Mouse (Mus musculus): ENCODE measurements around the gene Krt80. TPM values are rescaled to one million over a fixed set of nuclear protein-coding genes. Genes with fewer than 3 reads are reported as not detected.
A peak's percentile ranks its signal among the peaks of the same experiment; 100 is the strongest.

The Krt80 gene
- polyA plus RNA-seq, 1 experiment from 2014 or later, result 2.0 TPM

DNA sequence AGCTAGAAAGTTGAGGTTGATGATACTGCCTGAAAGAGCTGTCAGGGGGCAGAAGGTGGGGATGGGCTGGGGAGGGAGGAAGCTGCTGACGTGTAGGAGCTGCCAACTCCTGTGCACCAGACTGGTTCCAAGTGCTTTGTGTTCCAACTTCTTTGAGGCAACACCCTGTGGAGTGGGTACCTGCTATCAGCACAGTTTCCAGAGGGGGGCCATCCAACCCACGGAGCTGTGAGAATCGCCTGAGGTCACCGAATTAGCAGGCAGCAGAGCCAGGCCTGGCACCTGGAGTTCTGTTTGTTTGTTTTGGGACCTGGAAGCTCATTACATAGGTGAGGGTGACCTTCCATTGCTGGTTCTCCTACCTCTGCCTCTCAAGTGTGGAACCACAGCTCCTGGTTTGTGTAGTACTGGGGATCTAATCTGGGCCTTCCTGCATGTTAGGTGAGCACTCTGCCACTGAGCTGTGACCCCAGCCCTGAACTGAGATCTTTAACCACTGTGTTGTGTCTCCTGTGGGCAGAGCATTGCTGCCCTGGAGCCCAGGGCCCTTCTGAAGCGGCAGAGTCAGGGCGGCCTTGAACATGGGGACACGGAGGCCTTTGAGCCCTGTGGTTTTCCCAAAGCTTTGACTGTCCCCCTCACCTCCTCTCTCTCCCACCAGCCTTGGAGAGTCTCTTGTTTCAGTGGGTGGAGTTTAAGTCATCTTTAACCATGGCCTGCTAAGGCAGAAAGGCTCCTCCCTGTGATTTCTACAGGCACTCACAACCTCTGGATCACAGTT lies 4.9 kb downstream of the Krt80 start:
- ATAC-seq (ENCODE audit: borderline replicate concordance, extremely low read depth, low FRiP score, low TSS enrichment), result no peak
- 54% methylated on average over 7 of the region's 7 CpGs for WGBS
- Histone ChIP-seq H3K9me3 (no peaks in the 10 kb centered on the region), H3K9ac (no peak overlapping the region), H3K36me3 (no peaks in the 10 kb centered on the region), H3K4me1 (peaks cover 52% of the 10 kb centered on the region), H3K27me3 (no peaks in the 10 kb centered on the region), H3K4me2 (no peak overlapping the region), H3K27ac (0 out of 2 replicates have a peak overlapping the region, but pooled peaks have one; percentile 7), H3K4me3 (no peak overlapping the region)

DNA sequence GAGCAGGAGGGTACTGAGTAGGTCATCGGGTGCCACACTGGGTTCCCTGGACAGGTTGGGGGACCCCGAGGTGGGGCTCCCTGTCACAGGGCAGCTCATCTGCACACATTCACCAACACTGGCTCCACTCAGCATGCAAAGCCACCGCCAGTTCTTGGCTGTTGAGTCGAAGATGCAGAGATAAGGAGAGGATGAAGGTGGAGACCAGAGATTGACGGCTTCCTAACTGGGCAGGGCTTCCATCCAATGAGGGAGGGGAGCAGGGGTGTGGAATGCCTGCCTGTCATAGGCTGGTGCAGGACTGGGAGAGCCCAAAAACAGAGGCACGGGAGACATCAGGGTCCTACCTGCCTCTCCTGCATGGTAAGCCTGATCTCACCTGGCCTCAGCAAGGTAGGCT lies 5.5 kb downstream of the Krt80 start:
- 41% methylated on average over 6 of the region's 6 CpGs for WGBS
- H3K4me1 ChIP-seq, result peaks cover 45% of the 10 kb centered on the region
- H3K9ac ChIP-seq, result no peak overlapping the region
- no peaks in the 10 kb centered on the region for H3K27me3 ChIP-seq
- no peak overlapping the region for H3K4me2 ChIP-seq
- no peaks in the 10 kb centered on the region for H3K36me3 ChIP-seq
- H3K4me3 ChIP-seq, result no peak overlapping the region
- ATAC-seq (ENCODE audit: borderline replicate concordance, extremely low read depth, low FRiP score, low TSS enrichment), result no peak
- no peak overlapping the region for H3K27ac ChIP-seq
- H3K9me3 ChIP-seq, result no peaks in the 10 kb centered on the region

DNA sequence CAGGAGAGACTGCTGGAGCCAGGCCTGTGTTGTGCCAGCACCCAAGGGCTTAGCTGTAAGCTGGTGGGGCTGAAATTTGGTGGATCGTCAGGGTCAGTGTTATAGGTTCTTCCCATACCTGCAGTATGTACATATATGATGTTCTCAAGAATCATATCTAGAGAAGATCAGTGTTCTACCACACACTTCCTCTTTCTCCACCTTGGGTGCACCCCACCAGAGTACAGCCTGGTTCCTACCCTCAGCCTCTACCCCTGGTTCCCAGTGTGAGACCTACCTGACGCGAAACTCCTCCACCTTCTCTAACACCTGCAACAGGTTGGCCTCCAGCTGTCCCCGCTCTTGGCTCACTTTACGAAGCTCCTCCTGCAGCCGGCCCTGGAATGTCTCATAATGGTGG lies 6.0 kb downstream of the Krt80 start:
- no peak overlapping the region for H3K4me2 ChIP-seq
- H3K27ac ChIP-seq, result no peak overlapping the region
- no peaks in the 10 kb centered on the region for H3K9me3 ChIP-seq
- H3K4me3 ChIP-seq, result no peak overlapping the region
- H3K4me1 ChIP-seq, result peaks cover 41% of the 10 kb centered on the region
- no peaks in the 10 kb centered on the region for H3K27me3 ChIP-seq
- WGBS, result 75% methylated on average over 6 of the region's 6 CpGs
- no peak for ATAC-seq (ENCODE audit: borderline replicate concordance, extremely low read depth, low FRiP score, low TSS enrichment)
- no peaks in the 10 kb centered on the region for H3K36me3 ChIP-seq
- H3K9ac ChIP-seq, result no peak overlapping the region

DNA sequence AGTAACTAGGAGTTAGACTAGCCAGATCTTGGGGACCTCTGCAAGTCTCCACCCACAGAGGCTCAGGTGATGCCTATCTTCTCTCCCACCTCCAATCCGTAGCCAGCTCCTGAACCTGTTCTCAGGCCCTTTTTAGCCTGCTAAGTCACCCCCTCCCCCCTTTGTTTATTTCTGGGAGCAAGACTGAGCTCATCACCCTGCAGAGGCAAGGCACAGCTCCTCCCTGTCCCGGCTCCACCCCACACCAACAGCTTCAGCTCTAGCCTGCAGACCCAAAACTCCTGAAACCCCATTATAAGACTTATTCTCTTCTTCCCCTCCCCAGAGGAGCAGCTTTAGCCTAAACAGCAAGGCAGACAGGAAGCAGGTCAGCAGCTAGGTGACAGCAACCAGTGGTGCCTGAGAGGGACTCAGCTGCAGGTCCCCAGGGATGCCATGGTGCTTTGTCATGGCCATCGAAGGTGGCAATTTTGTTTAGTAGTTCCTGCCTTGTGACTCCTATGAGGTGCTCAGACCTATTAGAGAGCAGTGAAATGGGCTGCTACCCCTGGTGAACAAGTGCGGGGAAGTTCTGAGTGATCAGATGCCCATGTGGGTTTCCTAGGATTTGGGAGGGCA lies 7.5 kb downstream of the Krt80 start:
- Histone ChIP-seq H3K4me2 (no peak overlapping the region), H3K4me1 (peaks cover 31% of the 10 kb centered on the region), H3K9ac (no peak overlapping the region), H3K9me3 (no peaks in the 10 kb centered on the region), H3K27me3 (no peaks in the 10 kb centered on the region), H3K27ac (no peak overlapping the region), H3K4me3 (no peak overlapping the region), H3K36me3 (no peaks in the 10 kb centered on the region)
- WGBS, result 50% methylated on average over 4 of the region's 4 CpGs
- no peak for ATAC-seq (ENCODE audit: borderline replicate concordance, extremely low read depth, low FRiP score, low TSS enrichment)

DNA sequence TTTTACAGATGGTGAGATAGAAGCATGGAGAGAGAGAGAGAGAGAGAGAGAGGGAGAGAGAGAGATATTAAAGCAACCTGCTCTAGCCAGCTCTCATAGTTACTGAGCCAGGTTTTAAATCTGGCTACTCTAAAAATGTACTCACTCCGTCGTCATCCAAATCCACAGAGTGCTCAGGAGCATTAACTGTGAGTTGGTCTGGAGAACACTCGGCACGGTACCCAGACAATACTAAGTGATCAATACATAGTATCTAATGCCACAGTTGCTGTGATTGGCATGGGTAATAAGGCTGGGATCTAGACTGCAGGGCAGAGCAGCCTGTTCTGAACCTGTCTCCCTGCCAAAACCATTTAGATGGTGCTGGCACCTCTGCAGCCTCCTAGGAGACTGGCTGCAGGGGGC lies 14.6 kb downstream of the Krt80 start:
- Histone ChIP-seq H3K4me2 (no peak overlapping the region), H3K4me1 (no peaks in the 10 kb centered on the region), H3K9me3 (no peaks in the 10 kb centered on the region), H3K27me3 (no peaks in the 10 kb centered on the region), H3K4me3 (no peak overlapping the region), H3K27ac (no peak overlapping the region), H3K9ac (no peak overlapping the region), H3K36me3 (no peaks in the 10 kb centered on the region)
- 75% methylated on average over 4 of the region's 4 CpGs for WGBS
- ATAC-seq (ENCODE audit: borderline replicate concordance, extremely low read depth, low FRiP score, low TSS enrichment), result no peak

DNA sequence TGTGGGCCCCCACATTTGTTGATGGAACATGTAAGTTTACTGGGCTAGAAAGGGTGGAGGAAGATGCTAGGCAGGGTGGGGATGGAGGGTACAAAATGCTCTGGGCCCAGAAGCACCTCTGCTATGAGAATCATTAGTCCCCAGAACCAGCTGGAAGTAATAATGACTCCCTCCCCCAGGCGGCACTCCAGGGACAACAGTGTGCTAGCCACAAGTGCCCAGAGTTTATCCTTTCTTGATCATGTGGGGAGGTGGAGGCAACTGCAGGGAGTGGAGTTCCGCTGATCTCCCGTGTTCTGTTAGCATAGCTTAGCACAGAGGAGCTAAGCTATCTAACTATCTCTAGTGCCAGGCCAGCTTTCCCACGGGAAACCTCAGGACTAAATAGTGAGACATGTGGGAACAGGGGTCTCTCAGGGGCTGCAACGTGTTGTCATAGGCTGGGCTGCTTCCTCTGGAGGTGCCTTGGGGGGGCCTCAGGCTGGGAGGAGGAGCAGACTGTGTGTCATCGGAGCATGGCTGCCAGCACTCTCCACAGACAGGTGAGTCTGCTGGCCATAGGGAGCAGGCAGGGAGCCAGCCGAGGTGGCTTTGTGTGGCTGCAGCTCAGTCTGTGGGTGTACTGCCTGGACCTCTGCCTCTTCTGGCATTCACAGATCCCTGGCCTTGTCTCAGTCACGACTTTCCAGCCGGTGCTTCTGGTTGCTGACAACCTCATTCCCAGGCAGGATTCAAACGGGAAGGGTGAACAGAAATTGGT lies 17.1 kb downstream of the Krt80 start:
- no peaks in the 10 kb centered on the region for H3K4me1 ChIP-seq
- no peak for ATAC-seq (ENCODE audit: borderline replicate concordance, extremely low read depth, low FRiP score, low TSS enrichment)
- H3K4me3 ChIP-seq, result no peak overlapping the region
- H3K9ac ChIP-seq, result no peak overlapping the region
- H3K4me2 ChIP-seq, result no peak overlapping the region
- 46% methylated on average over 10 of the region's 10 CpGs for WGBS
- H3K27ac ChIP-seq, result no peak overlapping the region
- H3K27me3 ChIP-seq, result no peaks in the 10 kb centered on the region
- H3K36me3 ChIP-seq, result no peaks in the 10 kb centered on the region
- no peaks in the 10 kb centered on the region for H3K9me3 ChIP-seq

DNA sequence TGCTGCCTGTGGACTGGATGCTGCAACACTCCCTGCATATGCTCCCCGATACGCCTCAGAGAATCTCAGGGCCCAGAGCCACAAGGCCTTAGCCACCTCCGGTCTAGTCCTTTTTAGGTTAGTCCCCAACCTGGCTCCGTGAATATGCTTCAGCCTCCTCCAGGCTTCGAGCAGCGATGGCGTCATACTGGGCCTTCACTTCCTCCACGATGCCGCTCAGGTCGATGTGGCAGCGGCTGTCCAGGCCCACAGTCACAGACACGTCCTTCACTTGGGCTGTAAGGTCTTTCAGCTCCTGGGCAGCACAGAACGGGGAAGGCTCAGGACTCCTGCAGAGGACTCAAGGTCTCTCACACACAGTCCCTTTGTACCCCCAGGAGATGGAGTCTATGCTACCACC lies 17.9 kb downstream of the Krt80 start:
- ATAC-seq (ENCODE audit: borderline replicate concordance, extremely low read depth, low FRiP score, low TSS enrichment), result no peak
- no peaks in the 10 kb centered on the region for H3K36me3 ChIP-seq
- H3K4me3 ChIP-seq, result no peak overlapping the region
- no peaks in the 10 kb centered on the region for H3K4me1 ChIP-seq
- H3K9me3 ChIP-seq, result no peaks in the 10 kb centered on the region
- no peak overlapping the region for H3K27ac ChIP-seq
- H3K4me2 ChIP-seq, result no peak overlapping the region
- 69% methylated on average over 13 of the region's 13 CpGs for WGBS
- no peak overlapping the region for H3K9ac ChIP-seq
- H3K27me3 ChIP-seq, result no peaks in the 10 kb centered on the region

DNA sequence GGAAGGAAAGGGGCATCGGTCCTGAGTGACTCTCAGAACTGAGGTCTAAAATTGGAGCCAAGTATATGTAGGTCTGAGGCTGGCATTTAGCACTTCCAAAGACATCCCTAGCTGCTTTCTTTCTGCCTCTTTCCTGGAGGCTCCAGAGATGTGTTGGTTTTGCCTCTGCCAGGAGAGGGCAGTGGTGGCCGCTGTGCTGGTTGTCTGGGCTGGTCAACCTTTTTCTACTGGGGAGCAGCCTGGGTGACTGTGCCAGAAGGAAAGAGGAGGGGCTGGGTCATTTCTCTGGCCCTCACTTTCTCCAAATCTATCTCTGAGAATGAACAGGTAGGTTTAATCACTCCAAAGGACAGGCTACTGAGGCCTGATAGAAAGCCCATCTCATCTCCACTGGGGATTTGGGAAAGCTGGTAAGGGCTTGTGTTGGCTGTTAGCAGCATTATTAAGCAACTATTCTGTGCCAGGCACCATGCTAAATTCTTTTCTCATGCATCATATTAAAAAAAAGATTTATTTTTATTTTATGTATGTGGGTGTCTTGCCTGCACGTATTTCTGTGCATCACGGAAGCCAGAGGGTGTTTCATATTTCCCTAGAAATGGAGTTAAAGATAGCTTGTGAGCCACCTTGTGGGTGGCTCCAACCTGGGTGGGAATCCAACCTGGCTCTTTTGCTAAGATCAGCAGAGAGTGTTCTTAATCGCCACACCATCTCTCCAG lies 28.0 kb downstream of the Krt80 start:
- H3K27ac ChIP-seq, result no peak overlapping the region
- H3K9ac ChIP-seq, result no peak overlapping the region
- no peaks in the 10 kb centered on the region for H3K27me3 ChIP-seq
- no peaks in the 10 kb centered on the region for H3K9me3 ChIP-seq
- ATAC-seq (ENCODE audit: borderline replicate concordance, extremely low read depth, low FRiP score, low TSS enrichment), result no peak
- no peaks in the 10 kb centered on the region for H3K4me1 ChIP-seq
- no peak overlapping the region for H3K4me2 ChIP-seq
- H3K36me3 ChIP-seq, result no peaks in the 10 kb centered on the region
- no peak overlapping the region for H3K4me3 ChIP-seq
- 65% methylated on average over 5 of the region's 5 CpGs for WGBS

DNA sequence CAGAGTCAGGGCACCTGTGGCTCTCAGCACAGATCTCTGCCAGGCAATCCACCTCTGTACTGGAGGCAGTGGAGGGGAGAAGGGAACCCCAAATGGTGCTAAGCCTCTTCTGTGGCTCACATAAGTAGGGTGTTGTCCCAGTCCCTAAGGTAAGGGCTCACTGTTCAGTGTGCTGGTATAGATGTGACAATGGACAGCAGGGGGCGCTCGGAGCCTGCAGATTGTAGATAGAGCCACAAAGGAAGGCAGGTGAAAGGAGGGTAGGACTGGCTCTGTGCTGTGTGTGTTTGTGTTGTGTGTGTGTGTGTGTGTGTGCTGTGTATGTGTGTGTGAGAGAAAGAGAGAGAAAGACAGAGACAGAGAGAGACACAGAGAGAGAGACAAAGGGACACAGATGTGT lies 30.4 kb downstream of the Krt80 start:
- Histone ChIP-seq H3K27me3 (no peaks in the 10 kb centered on the region), H3K4me1 (peaks cover 9% of the 10 kb centered on the region), H3K4me3 (no peak overlapping the region), H3K4me2 (no peak overlapping the region), H3K36me3 (no peaks in the 10 kb centered on the region), H3K9ac (no peak overlapping the region), H3K9me3 (no peaks in the 10 kb centered on the region), H3K27ac (no peak overlapping the region)
- ATAC-seq (ENCODE audit: borderline replicate concordance, extremely low read depth, low FRiP score, low TSS enrichment), result peak; percentile 78
- WGBS, result 0% methylated on average over 2 of the region's 2 CpGs

DNA sequence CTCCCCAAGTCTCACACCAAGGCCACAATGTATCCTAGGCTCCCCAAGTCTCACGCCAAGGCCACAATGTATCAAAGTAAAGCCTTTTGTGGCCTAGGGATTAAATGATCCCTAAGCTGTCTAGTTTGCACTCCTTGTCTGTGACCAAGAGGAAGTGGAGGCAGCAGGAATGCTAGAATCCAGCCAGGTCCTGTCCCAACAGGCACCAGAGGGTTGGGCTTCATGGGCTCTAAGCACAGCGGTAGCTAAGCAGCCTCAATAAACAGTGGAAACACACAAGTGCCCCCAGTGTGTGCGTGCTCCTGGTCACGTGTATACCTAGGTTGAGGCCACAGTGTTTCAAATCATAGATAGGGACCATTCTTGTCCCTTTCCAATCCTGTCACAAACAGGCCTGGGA lies 31.6 kb downstream of the Krt80 start:
- no peak overlapping the region for H3K9ac ChIP-seq
- no peaks in the 10 kb centered on the region for H3K36me3 ChIP-seq
- no peak overlapping the region for H3K4me2 ChIP-seq
- 73% methylated on average over 4 of the region's 4 CpGs for WGBS
- H3K27ac ChIP-seq, result no peak overlapping the region
- peaks cover 11% of the 10 kb centered on the region for H3K4me1 ChIP-seq
- H3K4me3 ChIP-seq, result no peak overlapping the region
- ATAC-seq (ENCODE audit: borderline replicate concordance, extremely low read depth, low FRiP score, low TSS enrichment), result no peak
- H3K9me3 ChIP-seq, result no peaks in the 10 kb centered on the region
- no peaks in the 10 kb centered on the region for H3K27me3 ChIP-seq

DNA sequence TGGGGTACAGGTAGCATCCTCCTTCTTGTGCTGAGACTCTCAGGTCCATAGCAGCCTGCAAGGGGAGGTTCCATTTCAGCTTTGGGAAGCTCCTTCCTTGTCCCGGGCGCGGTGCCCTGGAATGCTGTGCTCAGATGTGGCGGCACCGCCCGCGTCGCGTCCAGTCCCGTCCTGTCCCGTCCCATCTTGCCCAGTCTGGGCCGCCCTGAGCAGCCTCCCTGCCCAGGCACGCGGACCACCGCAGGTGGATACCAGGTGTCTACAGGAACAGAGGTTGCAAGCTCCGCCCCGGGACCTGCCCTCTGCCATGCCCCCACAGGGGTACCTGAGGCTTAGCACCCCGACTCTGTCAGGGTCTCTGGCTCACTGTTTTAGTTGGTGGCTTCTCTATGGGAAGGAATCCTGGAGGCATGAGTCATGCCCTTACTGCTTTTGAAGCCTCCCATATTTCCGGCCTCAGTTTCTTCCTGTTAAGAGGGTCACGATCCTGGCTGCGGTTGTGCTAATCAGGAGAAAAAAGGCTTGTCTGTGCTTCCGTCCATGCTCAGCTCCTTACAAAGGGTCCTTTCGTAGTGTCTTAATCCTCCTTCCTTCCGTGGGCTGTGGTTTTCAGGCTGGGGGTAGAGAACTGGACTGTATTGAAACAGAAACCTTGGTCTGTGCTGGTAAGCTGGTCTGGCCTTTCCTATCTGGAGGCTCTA lies 33.3 kb downstream of the Krt80 start:
- no peak for ATAC-seq (ENCODE audit: borderline replicate concordance, extremely low read depth, low FRiP score, low TSS enrichment)
- Histone ChIP-seq H3K4me3 (no peak overlapping the region), H3K4me2 (peak overlapping the region; percentile 39)

More for the DNA sequence above, 33.3 kb downstream of the Krt80 start:
- Histone ChIP-seq H3K27me3 (no peaks in the 10 kb centered on the region), H3K36me3 (no peaks in the 10 kb centered on the region), H3K9ac (no peak overlapping the region), H3K27ac (peak overlapping the region; percentile 79), H3K9me3 (no peaks in the 10 kb centered on the region), H3K4me1 (peaks cover 26% of the 10 kb centered on the region)
- WGBS, result 23% methylated on average over 24 of the region's 24 CpGs

Data from lung, embryonic 15.5 days (tissue).